Mouse (Mus musculus) thymus, postnatal 0 days (tissue): Measurements from ENCODE around the gene Oaz2. TPM values are rescaled to one million over a fixed set of nuclear protein-coding genes. Genes with fewer than 3 reads are reported as not detected.

Experiments
- DNase-seq: peaks from one replicate; pipeline ENCODE4 v3.0.0-alpha.2; 2015; ENCODE audit warnings: low spot score
- polyA plus RNA-seq: library from polyadenylated mRNA; unstranded; fragments of >200 nt; fragmentation: Nextera tagmentation; extraction: Ambion mirVana; gene quantifications from 2 replicates; pipeline ENCODE4 v1.2.1, GENCODE M21; 2015

Gene Oaz2
- 113 and 118 TPM in 2 replicates for polyA plus RNA-seq

GRCm38 (mm10) chr9:65667701-65668100 lies at the start of gene Oaz2:
TSS of gene Oaz2 (plus strand) at chr9:65668001.
- DNase-seq: no peak

- DNase-seq: no peak
Measured at GRCm38 (mm10) chr9:65619311-65619710, 48.5 kb upstream of the Oaz2 start.

DNA sequence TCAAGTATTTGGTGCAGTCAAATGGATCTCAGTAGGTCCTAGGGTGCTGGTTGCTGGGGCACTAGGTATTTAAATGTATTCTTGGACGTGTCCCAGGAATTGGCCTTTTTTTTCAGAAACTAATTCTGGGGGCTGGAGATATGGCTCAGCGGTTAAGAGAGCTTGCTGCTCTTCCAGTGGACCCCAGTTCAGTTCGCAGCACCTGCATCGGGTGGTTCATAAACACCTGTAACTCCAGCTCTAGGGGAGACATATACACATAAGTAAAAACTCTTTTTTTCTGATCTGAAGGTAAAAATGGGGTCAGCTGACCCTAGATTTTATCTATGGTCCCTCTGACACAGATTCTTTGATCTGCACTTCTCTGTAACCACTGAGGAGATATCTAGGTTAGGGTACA lies 46.6 kb upstream of the Oaz2 start:
- DNase-seq: peak; percentile 78

DNA sequence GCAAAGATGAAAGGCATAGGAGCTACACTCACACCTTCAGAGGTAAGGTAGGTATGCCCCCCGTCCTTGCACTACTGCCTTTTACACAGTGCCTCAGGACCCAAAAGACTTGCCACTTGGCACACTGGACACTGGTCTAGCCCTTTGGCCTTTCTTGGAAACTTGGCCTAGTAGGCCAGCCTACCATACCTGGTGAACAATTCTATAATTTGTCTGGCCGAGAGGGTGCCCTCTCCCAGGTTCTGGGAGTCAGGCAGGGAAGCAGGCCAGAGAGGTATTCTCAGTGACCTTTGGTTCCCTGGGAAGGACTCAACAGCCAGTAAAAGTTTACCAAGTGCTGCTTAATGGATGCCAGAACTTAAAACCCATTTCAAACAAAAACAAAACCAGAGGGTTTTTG lies 46.1 kb upstream of the Oaz2 start:
- no peak for DNase-seq

DNA sequence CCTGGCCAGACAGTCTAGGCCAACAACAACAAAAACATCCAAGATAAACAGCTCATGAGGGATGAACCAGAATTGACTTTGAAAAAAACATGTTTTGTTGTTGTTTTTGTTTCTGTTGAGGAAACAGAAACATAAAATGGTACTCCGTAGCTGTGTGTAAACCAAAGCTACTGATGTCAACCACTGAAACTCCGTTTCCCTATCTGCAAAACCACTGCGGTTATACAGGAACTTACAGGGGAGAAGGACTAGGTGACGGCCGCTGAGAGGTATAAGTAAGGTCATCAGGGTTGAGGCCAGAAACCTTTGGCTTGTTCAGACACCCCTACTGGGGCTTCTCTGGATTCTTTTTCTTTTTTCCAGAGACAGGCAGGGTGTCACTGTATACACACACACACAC lies 45.0 kb upstream of the Oaz2 start:
- peak; percentile 23 for DNase-seq

- DNase-seq: no peak
Measured at GRCm38 (mm10) chr9:65624266-65624665, 43.5 kb upstream of the Oaz2 start.

GRCm38 (mm10) chr9:65629025-65629766 lies 38.6 kb upstream of the Oaz2 start, which contains the start of gene Rbpms2:
TSS of gene Rbpms2 (plus strand) at chr9:65629648.
- peak; percentile 40 for DNase-seq

- peak; percentile 61 for DNase-seq
Measured at GRCm38 (mm10) chr9:65629767-65630630, 37.8 kb upstream of the Oaz2 start.

GRCm38 (mm10) chr9:65630631-65631353 lies 37.0 kb upstream of the Oaz2 start:
- no peak for DNase-seq

- peak; percentile 12 for DNase-seq
Measured at GRCm38 (mm10) chr9:65631354-65632021, 36.3 kb upstream of the Oaz2 start.

- no peak for DNase-seq
Measured at GRCm38 (mm10) chr9:65635766-65636165, 32.0 kb upstream of the Oaz2 start.

GRCm38 (mm10) chr9:65636926-65637325 lies 30.9 kb upstream of the Oaz2 start:
- no peak for DNase-seq

GRCm38 (mm10) chr9:65639065-65639464 lies 28.7 kb upstream of the Oaz2 start:
- DNase-seq: no peak

- no peak for DNase-seq
Measured at GRCm38 (mm10) chr9:65640838-65641410, 26.9 kb upstream of the Oaz2 start.

DNA sequence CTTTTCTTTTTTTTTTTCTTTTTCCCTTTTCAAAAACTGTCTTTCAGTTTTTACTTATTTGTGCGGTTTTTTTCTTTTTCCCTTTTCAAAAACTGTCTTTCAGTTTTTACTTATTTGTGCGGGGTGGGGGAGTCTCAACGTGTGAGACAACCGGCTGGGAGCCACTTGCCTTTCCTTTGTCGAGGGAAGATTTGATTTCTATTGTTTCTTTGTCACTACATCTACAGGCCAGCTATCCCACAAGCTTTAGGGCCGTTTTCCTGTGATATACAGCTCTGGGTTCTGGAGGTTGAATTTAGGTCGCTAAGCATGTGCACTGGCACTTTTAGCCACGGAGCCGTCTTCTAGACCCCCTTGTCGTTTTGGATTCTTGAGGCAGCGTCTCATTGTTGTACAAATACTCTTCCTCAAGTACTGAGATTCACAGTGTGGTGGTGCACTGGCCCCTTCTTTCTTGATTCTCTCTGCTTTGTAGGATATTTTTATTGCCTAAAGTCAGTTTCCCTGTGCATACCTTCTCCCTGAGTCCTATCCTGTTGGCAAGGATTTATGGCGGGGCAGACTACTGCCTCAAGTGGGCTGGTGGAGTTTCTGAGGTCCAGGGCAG lies 26.3 kb upstream of the Oaz2 start:
- no peak for DNase-seq

GRCm38 (mm10) chr9:65642546-65642945 lies 25.3 kb upstream of the Oaz2 start:
- no peak for DNase-seq

DNA sequence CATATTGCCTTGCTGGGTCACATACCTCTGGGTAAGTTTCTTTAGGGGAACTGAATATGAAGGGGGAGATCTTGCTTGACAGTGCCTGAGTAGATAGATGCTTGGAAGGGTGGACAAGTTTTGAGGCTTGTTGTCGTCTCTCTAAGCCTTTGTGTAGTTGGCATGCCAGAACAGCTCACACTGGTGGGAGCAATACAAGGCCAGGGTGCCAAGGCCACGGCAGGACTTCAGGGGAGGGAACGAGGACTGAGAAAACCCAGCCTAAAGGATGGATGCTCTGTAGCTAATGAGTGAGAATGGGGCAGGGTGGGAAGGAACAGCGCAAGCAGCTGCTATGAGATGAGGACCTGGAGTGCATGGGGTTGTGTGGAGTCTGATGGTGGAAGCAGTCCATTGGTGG lies 22.8 kb upstream of the Oaz2 start:
- no peak for DNase-seq

- no peak for DNase-seq
Measured at GRCm38 (mm10) chr9:65645984-65646383, 21.8 kb upstream of the Oaz2 start.

- DNase-seq: no peak
Measured at GRCm38 (mm10) chr9:65646782-65647181, 21.0 kb upstream of the Oaz2 start.

DNA sequence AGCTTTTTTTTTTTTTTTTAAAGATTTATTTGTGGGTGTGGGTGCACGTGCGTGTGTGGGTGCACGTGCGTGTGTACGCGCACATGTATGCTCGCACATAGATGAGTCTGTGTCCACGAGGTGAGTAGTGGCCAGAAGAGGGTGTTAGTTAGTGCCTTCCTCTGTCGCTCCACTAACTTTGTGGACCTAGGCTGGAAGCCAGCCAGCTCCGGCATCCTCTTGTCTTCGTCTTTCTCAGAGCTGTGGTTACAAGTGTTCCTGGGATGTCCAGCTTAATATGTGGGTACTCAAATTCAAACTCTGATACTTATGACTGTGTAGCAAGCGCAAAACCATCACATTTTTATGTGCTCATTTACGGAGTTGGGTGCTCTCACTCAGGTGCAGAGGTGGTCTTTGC lies 19.1 kb upstream of the Oaz2 start:
- no peak for DNase-seq
